12 mouse cellular contexts compared by ENCODE assay signal in the genomic region with DNA sequence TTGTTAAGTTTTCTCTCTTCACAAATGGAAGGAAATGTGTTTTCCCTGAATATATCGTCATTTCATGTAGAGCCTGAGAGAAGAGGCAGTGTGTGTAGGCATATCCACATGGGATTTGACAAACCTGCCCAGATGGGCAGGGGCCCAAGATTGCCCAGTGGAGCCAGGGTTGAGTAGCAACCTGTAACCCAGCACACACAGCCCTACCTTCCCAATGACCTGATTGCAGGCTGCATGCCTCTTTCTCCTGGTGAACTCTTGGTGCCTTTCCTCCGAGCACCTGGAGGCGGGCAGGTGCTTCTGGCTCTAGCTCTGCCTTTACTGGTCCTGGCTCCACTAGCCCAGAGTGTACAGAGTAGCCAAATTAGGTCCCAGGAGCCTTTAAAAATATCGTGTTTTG.
DNase-seq lines count a peak whose midpoint lies in the region; ATAC-seq and TF ChIP-seq lines count a peak whose summit lies in the region.
"Had no signal": no experiment of that assay in that cellular context is flagged by ENCODE, and none has a peak within 500 bp of the region (broad histone marks: within the 10 kb centered on the region; RNA-seq: fewer than 3 reads in every experiment).

No protein-coding gene starts in this region.

- DNase-seq in limb, embryonic 10.5 days (ENCODE audit: low spot score), result no peak
- DNase-seq in cerebellum, adult 9-10 months, result peak; percentile 19
- peak; percentile 17 to 26 for DNase-seq in cerebellum, postnatal 36 days
- no peak for DNase-seq in layer of hippocampus, adult 9-10 months (ENCODE audit: low spot score)
- no peak for DNase-seq in natural killer cell, adult 2 months (ENCODE audit: low spot score in 2 of 2)
- DNase-seq: retina, postnatal 1 day had no signal

- 0 out of 2 replicates have a peak overlapping the region, but pooled peaks have one; percentile 28 for H3K27ac ChIP-seq in limb, embryonic 15.5 days
- H3K27ac ChIP-seq in limb, embryonic 10.5 days, result no peak overlapping the region
- H3K27ac ChIP-seq in small intestine, adult 2 months (ENCODE audit: insufficient read depth, low read depth, low read length), result peak overlapping the region; percentile 100
- H3K27ac ChIP-seq: forebrain, embryonic 15.5 days; heart, adult 2 months had no signal

- no peak for TF ChIP-seq POLR2A in small intestine, adult 2 months (IDR thresholded peaks at IDR 0.05; ENCODE audit: low read depth, low read length)

- no peaks in the 10 kb centered on the region for H3K36me3 ChIP-seq in limb, embryonic 15.5 days
- H3K36me3 ChIP-seq in limb, embryonic 10.5 days, result no peaks in the 10 kb centered on the region
- H3K36me3 ChIP-seq in small intestine, adult 2 months (ENCODE audit: control insufficient read depth, insufficient read depth, low read length), result no peaks in the 10 kb centered on the region
- H3K36me3 ChIP-seq: forebrain, embryonic 15.5 days had no signal

- H3K27me3 ChIP-seq in limb, embryonic 15.5 days, result no peaks in the 10 kb centered on the region
- no peaks in the 10 kb centered on the region for H3K27me3 ChIP-seq in limb, embryonic 10.5 days (ENCODE audit: low read depth, poor library complexity, severe bottlenecking)
- H3K27me3 ChIP-seq in small intestine, adult 2 months (ENCODE audit: control insufficient read depth, insufficient read depth, low read length), result no peaks in the 10 kb centered on the region
- H3K27me3 ChIP-seq: CH12.LX; forebrain, embryonic 15.5 days; Patski had no signal

- no peak overlapping the region for H3K4me2 ChIP-seq in limb, embryonic 15.5 days
- H3K4me2 ChIP-seq: forebrain, embryonic 15.5 days had no signal

- TF ChIP-seq CTCF in small intestine, adult 2 months (IDR thresholded peaks at IDR 0.05; ENCODE audit: extremely low read depth, insufficient read length, insufficient replicate concordance, low read depth, low read length), result no peak

- H3K4me3 ChIP-seq in limb, embryonic 15.5 days, result no peak overlapping the region
- H3K4me3 ChIP-seq in limb, embryonic 10.5 days, result no peak overlapping the region
- no peak overlapping the region for H3K4me3 ChIP-seq in small intestine, adult 2 months (ENCODE audit: low read depth, low read length)
- H3K4me3 ChIP-seq: forebrain, embryonic 15.5 days; heart, adult 2 months had no signal

- H3K9me3 ChIP-seq in limb, embryonic 15.5 days, result no peaks in the 10 kb centered on the region
- H3K9me3 ChIP-seq in limb, embryonic 10.5 days (replicated peaks), result no peaks in the 10 kb centered on the region
- H3K9me3 ChIP-seq: forebrain, embryonic 15.5 days had no signal

- 73% methylated on average over 4 of the region's 4 CpGs for WGBS in limb, embryonic 15.5 days
- 82% methylated on average over 4 of the region's 4 CpGs for WGBS in limb, embryonic 10.5 days
- 22% methylated on average over 4 of the region's 4 CpGs for WGBS in small intestine, adult 2 months

- no peak overlapping the region for H3K9ac ChIP-seq in limb, embryonic 15.5 days
- H3K9ac ChIP-seq: forebrain, embryonic 15.5 days had no signal

- no peak for ATAC-seq in limb, embryonic 15.5 days (ENCODE audit: insufficient number of reproducible peaks, low FRiP score, low TSS enrichment, low read depth)
- ATAC-seq: forebrain, embryonic 15.5 days; Patski had no signal

- peaks cover 8% of the 10 kb centered on the region; the same call in 1 of the 2 replicates for H3K4me1 ChIP-seq in limb, embryonic 15.5 days
- 0 out of 2 replicates have a peak, but pooled peaks cover 3% of the 10 kb centered on the region for H3K4me1 ChIP-seq in limb, embryonic 10.5 days
- peaks cover 12% of the 10 kb centered on the region; the same call in 1 of the 2 replicates for H3K4me1 ChIP-seq in small intestine, adult 2 months (ENCODE audit: control insufficient read depth, insufficient read depth, insufficient read length, low read length)
- H3K4me1 ChIP-seq: forebrain, embryonic 15.5 days had no signal

Comparison
In these comparisons a context has a peak if more than half of its experiments do, and no peak if none do; other contexts are left out.
1. DNase-seq: peak in cerebellum, adult 9-10 months (single experiment) and cerebellum, postnatal 36 days (2 of 2); none in limb, embryonic 10.5 days (single experiment), layer of hippocampus, adult 9-10 months (single experiment) and natural killer cell, adult 2 months (0 of 2).